Mouse (Mus musculus): ENCODE results near the gene Ppp1r9a. TPM values are rescaled to one million over a fixed set of nuclear protein-coding genes. Genes with fewer than 3 reads are reported as not detected.

The Ppp1r9a gene
- polyA plus RNA-seq, 1 experiment: 38.1 TPM

DNA sequence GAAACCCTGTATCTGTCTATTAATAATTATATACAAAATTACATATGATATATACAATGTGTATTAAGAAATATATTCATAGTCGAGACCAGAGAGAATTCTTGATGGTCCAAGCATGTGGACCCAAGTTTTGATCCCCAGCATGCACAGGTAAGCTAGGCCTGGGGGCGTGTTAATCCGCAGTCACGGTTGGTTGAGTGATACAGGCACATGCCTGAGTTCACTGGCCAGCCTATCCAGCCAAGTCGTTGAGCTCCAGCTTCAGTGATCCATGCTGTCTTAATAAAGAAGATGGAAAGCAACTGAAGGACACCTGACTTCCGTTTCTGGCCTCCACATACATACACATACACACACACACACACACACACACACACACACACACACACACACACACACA is 233.3 kb downstream of the Ppp1r9a start:
- H3K4me3 ChIP-seq (ENCODE audit: low read depth, low read length): no peak overlapping the region
- TF ChIP-seq EP300 (IDR thresholded peaks at IDR 0.05; ENCODE audit: insufficient read depth, low read depth, low read length): no peak
- no peak for TF ChIP-seq POLR2A (IDR thresholded peaks at IDR 0.05; ENCODE audit: insufficient read depth, low read length)
- no peak for TF ChIP-seq CTCF (IDR thresholded peaks at IDR 0.05; ENCODE audit: low read depth, low read length)

DNA sequence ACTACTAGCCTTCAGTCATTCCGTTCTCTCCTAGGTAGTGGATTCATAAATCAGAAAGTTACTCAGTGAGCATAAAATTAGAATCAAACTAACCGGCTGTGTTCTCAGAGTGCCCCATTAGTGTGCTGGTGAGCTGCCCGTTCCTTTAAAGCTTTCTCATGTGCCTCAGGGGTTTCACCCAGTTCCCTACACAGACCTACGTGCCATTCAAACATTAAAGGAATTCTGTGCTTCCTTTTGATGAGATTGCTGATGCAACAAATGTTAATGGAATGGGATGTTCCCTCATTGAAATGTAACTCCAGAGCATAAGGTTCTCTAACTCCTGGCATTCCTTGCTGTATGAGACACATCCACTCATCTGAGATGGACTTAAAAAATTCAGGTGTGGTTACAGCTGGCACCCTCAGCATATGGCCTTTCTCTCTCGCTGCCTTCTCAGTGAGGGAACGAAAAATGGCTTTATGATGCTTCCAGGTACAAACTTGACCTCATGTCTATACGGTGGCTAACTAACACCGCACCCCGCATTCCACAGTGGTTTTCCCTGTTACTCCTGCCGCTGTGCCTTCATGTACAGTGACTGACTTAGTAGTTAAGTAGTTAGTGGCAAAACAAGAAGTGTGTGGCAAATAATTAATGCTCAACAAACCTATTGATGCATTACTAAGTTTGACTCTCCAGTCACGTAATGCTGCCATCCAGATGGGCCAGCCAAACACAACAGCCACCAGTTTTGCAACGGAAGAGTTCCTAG is 236.3 kb downstream of the Ppp1r9a start:
- no peak overlapping the region for H3K27ac ChIP-seq (ENCODE audit: insufficient read depth, low read length)
- no peaks in the 10 kb centered on the region for H3K36me3 ChIP-seq (ENCODE audit: control insufficient read depth, insufficient read depth, low read length, poor library complexity, severe bottlenecking)
- no peak overlapping the region for H3K4me3 ChIP-seq (ENCODE audit: low read depth, low read length)
- no peaks in the 10 kb centered on the region for H3K27me3 ChIP-seq (ENCODE audit: control insufficient read depth, insufficient read depth, low read length, poor library complexity, severe bottlenecking)
- no peaks in the 10 kb centered on the region for H3K9me3 ChIP-seq (replicated peaks; ENCODE audit: control insufficient read depth, insufficient read depth, low read length, poor library complexity, severe bottlenecking)
- H3K4me1 ChIP-seq (ENCODE audit: control insufficient read depth, insufficient read depth, low read length): no peaks in the 10 kb centered on the region
- TF ChIP-seq EP300 (IDR thresholded peaks at IDR 0.05; ENCODE audit: insufficient read depth, low read depth, low read length): no peak
- TF ChIP-seq POLR2A (IDR thresholded peaks at IDR 0.05; ENCODE audit: insufficient read depth, low read length): no peak
- no peak for TF ChIP-seq CTCF (IDR thresholded peaks at IDR 0.05; ENCODE audit: low read depth, low read length)
- H3K9ac ChIP-seq (ENCODE audit: low read depth, poor library complexity, severe bottlenecking): no peak overlapping the region

More for the DNA sequence above, 233.3 kb downstream of the Ppp1r9a start:
- Histone ChIP-seq H3K9me3 (replicated peaks; ENCODE audit: control insufficient read depth, insufficient read depth, low read length, poor library complexity, severe bottlenecking) (no peaks in the 10 kb centered on the region), H3K27ac (ENCODE audit: insufficient read depth, low read length) (no peak overlapping the region), H3K4me1 (ENCODE audit: control insufficient read depth, insufficient read depth, low read length) (no peaks in the 10 kb centered on the region), H3K9ac (ENCODE audit: low read depth, poor library complexity, severe bottlenecking) (no peak overlapping the region), H3K27me3 (ENCODE audit: control insufficient read depth, insufficient read depth, low read length, poor library complexity, severe bottlenecking) (no peaks in the 10 kb centered on the region), H3K36me3 (ENCODE audit: control insufficient read depth, insufficient read depth, low read length, poor library complexity, severe bottlenecking) (no peaks in the 10 kb centered on the region)

DNA sequence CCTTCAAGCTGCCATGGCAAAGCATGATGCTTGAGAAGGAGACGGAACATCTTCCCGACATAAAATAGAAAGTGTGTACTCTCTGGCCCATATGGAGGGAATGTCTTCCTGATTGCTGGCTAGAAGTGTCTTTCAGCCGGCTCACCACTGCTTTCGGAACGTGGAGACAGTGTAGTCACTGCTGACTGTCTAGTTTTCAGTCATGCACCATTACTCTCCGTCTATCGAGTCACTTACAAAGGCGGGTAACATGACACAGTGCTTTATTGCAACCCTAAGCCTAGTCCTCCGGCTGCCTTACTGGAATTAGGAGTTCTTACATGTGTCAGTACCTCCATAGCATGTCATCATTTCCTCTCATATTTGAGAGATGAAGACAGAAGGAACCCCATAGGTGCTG is 236.9 kb downstream of the Ppp1r9a start:
- H3K9me3 ChIP-seq (replicated peaks; ENCODE audit: control insufficient read depth, insufficient read depth, low read length, poor library complexity, severe bottlenecking): no peaks in the 10 kb centered on the region
- no peak overlapping the region for H3K27ac ChIP-seq (ENCODE audit: insufficient read depth, low read length)
- no peaks in the 10 kb centered on the region for H3K27me3 ChIP-seq (ENCODE audit: control insufficient read depth, insufficient read depth, low read length, poor library complexity, severe bottlenecking)
- no peak overlapping the region for H3K9ac ChIP-seq (ENCODE audit: low read depth, poor library complexity, severe bottlenecking)
- TF ChIP-seq POLR2A (IDR thresholded peaks at IDR 0.05; ENCODE audit: insufficient read depth, low read length): no peak
- TF ChIP-seq EP300 (IDR thresholded peaks at IDR 0.05; ENCODE audit: insufficient read depth, low read depth, low read length): no peak
- no peak for TF ChIP-seq CTCF (IDR thresholded peaks at IDR 0.05; ENCODE audit: low read depth, low read length)
- H3K4me1 ChIP-seq (ENCODE audit: control insufficient read depth, insufficient read depth, low read length): no peaks in the 10 kb centered on the region
- no peaks in the 10 kb centered on the region for H3K36me3 ChIP-seq (ENCODE audit: control insufficient read depth, insufficient read depth, low read length, poor library complexity, severe bottlenecking)
- H3K4me3 ChIP-seq (ENCODE audit: low read depth, low read length): no peak overlapping the region

DNA sequence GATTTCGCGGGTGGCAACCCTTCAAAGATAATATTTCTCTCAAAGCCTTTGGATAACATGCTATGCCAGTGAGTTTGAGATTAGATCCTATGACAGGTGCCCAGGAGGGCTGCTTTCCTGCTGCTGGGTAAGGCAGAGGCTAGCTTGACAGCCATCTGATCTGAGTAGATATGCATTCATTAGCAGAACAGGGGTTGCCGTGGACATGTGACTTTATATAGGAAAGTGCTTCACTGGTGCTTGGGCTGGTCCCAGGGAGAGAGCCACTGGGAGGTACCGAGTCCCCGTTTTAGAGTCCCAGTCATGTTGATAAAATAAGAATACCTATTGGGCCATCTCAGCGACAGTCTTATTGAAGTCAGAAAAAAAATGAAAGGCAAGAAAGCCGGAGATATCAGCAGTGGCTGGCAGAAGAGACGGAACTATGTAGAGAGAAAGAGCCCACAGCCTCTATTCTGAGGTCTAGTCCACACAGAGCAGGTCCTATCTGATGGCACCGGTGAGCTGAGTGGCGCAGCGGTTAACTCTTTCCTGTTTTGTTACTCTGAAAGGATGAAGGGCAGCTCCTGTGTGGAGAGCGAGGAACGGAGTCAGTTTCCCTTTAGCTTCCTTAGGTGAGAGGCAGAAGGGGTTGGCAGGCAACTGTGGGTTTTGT is 244.9 kb downstream of the Ppp1r9a start:
- Histone ChIP-seq H3K27me3 (ENCODE audit: control insufficient read depth, insufficient read depth, low read length, poor library complexity, severe bottlenecking) (no peaks in the 10 kb centered on the region), H3K36me3 (ENCODE audit: control insufficient read depth, insufficient read depth, low read length, poor library complexity, severe bottlenecking) (no peaks in the 10 kb centered on the region), H3K27ac (ENCODE audit: insufficient read depth, low read length) (no peak overlapping the region), H3K9me3 (replicated peaks; ENCODE audit: control insufficient read depth, insufficient read depth, low read length, poor library complexity, severe bottlenecking) (no peaks in the 10 kb centered on the region), H3K9ac (ENCODE audit: low read depth, poor library complexity, severe bottlenecking) (no peak overlapping the region), H3K4me1 (ENCODE audit: control insufficient read depth, insufficient read depth, low read length) (no peaks in the 10 kb centered on the region), H3K4me3 (ENCODE audit: low read depth, low read length) (no peak overlapping the region)
- TF ChIP-seq POLR2A (IDR thresholded peaks at IDR 0.05; ENCODE audit: insufficient read depth, low read length): no peak

DNA sequence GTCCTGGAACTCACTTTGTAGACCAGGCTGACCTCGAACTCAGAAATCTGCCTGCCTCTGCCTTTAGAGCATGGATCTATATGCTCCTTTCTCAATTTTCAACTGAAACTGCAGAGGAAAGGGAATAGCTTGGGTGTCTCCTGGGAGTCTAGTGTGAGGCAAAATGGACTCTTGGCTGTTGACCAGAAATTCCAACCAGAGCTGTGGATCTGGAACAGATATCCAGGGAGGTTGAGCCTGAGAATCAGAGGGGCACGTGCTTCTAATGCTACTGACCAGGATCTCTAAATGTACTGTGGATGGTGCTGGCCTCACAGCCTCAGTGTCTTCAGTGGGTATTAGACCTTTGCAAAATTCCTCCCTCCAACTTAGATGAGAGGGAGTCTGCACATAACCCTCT is 247.2 kb downstream of the Ppp1r9a start:
- H3K9me3 ChIP-seq (replicated peaks; ENCODE audit: control insufficient read depth, insufficient read depth, low read length, poor library complexity, severe bottlenecking): peaks cover 11% of the 10 kb centered on the region
- no peak overlapping the region for H3K9ac ChIP-seq (ENCODE audit: low read depth, poor library complexity, severe bottlenecking)
- H3K4me1 ChIP-seq (ENCODE audit: control insufficient read depth, insufficient read depth, low read length): no peaks in the 10 kb centered on the region
- H3K27me3 ChIP-seq (ENCODE audit: control insufficient read depth, insufficient read depth, low read length, poor library complexity, severe bottlenecking): no peaks in the 10 kb centered on the region
- peaks cover 5% of the 10 kb centered on the region for H3K36me3 ChIP-seq (ENCODE audit: control insufficient read depth, insufficient read depth, low read length, poor library complexity, severe bottlenecking)
- no peak overlapping the region for H3K4me3 ChIP-seq (ENCODE audit: low read depth, low read length)
- TF ChIP-seq EP300 (IDR thresholded peaks at IDR 0.05; ENCODE audit: insufficient read depth, low read depth, low read length) (no peak), POLR2A (IDR thresholded peaks at IDR 0.05; ENCODE audit: insufficient read depth, low read length) (no peak), CTCF (IDR thresholded peaks at IDR 0.05; ENCODE audit: low read depth, low read length) (no peak)
- H3K27ac ChIP-seq (ENCODE audit: insufficient read depth, low read length): no peak overlapping the region

DNA sequence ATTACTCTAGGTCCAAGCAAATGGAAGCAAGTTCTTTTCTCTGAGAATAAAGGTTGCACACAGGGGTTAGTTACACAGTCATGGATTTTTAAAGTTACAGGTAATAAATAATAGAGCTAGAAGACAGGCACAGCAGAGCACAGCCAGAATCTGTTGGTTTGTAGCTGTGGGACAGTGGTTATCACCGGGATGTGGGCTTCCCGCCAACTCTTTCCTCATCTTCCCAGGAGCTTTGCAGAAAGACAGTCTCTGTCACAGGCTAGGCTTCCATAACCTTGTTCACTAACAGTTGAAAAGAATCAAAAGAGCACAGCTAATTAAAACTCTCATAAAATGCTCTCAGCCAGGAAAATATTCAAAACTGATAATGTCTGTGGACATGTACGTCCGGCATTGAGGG is 248.5 kb downstream of the Ppp1r9a start:
- TF ChIP-seq EP300 (IDR thresholded peaks at IDR 0.05; ENCODE audit: insufficient read depth, low read depth, low read length) (no peak), POLR2A (IDR thresholded peaks at IDR 0.05; ENCODE audit: insufficient read depth, low read length) (no peak), CTCF (IDR thresholded peaks at IDR 0.05; ENCODE audit: low read depth, low read length) (no peak)
- H3K27ac ChIP-seq (ENCODE audit: insufficient read depth, low read length): no peak overlapping the region

More for the DNA sequence above, 248.5 kb downstream of the Ppp1r9a start:
- Histone ChIP-seq H3K4me3 (ENCODE audit: low read depth, low read length) (no peak overlapping the region), H3K4me1 (ENCODE audit: control insufficient read depth, insufficient read depth, low read length) (no peaks in the 10 kb centered on the region), H3K36me3 (ENCODE audit: control insufficient read depth, insufficient read depth, low read length, poor library complexity, severe bottlenecking) (peaks cover 5% of the 10 kb centered on the region), H3K9me3 (replicated peaks; ENCODE audit: control insufficient read depth, insufficient read depth, low read length, poor library complexity, severe bottlenecking) (peaks cover 19% of the 10 kb centered on the region), H3K9ac (ENCODE audit: low read depth, poor library complexity, severe bottlenecking) (no peak overlapping the region), H3K27me3 (ENCODE audit: control insufficient read depth, insufficient read depth, low read length, poor library complexity, severe bottlenecking) (no peaks in the 10 kb centered on the region)

All from ES-Bruce4 (cell line).